In the genomic region with DNA sequence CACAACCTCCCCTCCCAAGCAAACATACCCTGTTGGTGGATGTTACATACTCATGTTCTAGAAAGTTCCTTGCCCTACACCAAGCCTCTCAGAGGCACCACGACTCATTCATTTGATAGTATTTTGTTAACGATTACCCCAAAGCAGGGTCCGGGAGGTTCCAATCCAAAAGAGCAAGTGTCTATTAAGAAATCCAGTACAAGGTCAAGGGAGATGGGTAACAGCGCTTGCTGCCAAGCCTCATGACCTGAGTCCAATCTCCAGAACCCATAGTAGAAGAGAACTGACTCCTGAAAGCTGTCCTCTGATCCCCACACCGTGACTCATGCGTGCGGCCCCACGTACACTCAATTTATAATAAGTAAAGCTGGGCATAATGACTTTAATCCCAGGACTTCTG, we compare ENCODE assay signal across 24 mouse cellular contexts. TPM values are rescaled to one million over a fixed set of nuclear protein-coding genes. Genes with fewer than 3 reads are reported as not detected.
DNase-seq lines count a peak whose midpoint lies in the region; ATAC-seq and TF ChIP-seq lines count a peak whose summit lies in the region.
"Had no signal": no experiment of that assay in that cellular context is flagged by ENCODE, and none has a peak within 500 bp of the region (broad histone marks: within the 10 kb centered on the region; RNA-seq: fewer than 3 reads in every experiment).

No protein-coding gene starts in this region.

- peaks cover 35% of the 10 kb centered on the region for H3K4me1 ChIP-seq in liver, postnatal 0 days (ENCODE audit: insufficient read depth)

- no peaks in the 10 kb centered on the region for H3K27me3 ChIP-seq in liver, postnatal 0 days (ENCODE audit: insufficient read depth, low read length)
- H3K27me3 ChIP-seq: hindbrain, embryonic 13.5 days; liver, embryonic 12.5 days; megakaryocyte, embryonic 14.5 days had no signal

- no peak overlapping the region for H3K4me3 ChIP-seq in liver, postnatal 0 days (ENCODE audit: low read depth, low read length)
- H3K4me3 ChIP-seq: erythroblast, embryonic 14.5 days; hindbrain, embryonic 13.5 days; liver, embryonic 12.5 days; megakaryocyte, embryonic 14.5 days had no signal

- peak overlapping the region; percentile 82; the same call in 1 of the 2 replicates for H3K4me2 ChIP-seq in liver, postnatal 0 days (ENCODE audit: low read depth, low read length)
- H3K4me2 ChIP-seq: liver, embryonic 12.5 days had no signal

- no peak for TF ChIP-seq EP300 in liver, postnatal 0 days (IDR thresholded peaks at IDR 0.05; ENCODE audit: low read depth)

- H3K27ac ChIP-seq in liver, postnatal 0 days (ENCODE audit: low read depth): no peak overlapping the region
- H3K27ac ChIP-seq: hindbrain, embryonic 13.5 days; liver, embryonic 12.5 days had no signal

- no peak for ATAC-seq in liver, postnatal 0 days
- ATAC-seq: CD4-positive, CD25-positive, alpha-beta regulatory T cell, adult 4 months; forebrain, postnatal 0 days; intestine, embryonic 16.5 days; liver, embryonic 12.5 days; lung, postnatal 0 days had no signal

- no peak overlapping the region for H3K9ac ChIP-seq in liver, postnatal 0 days (replicated peaks)
- H3K9ac ChIP-seq: forebrain, postnatal 0 days; hindbrain, embryonic 13.5 days; liver, embryonic 12.5 days had no signal

- peaks cover 7% of the 10 kb centered on the region; the same call in 1 of the 2 replicates for H3K36me3 ChIP-seq in liver, postnatal 0 days (replicated peaks; ENCODE audit: insufficient read depth, low read length)

- no peak for TF ChIP-seq CTCF in liver, postnatal 0 days (IDR thresholded peaks at IDR 0.05; ENCODE audit: low read depth)

- WGBS in liver, postnatal 0 days (ENCODE audit: insufficient replicate concordance): 84% methylated on average over 8 of the region's 8 CpGs

- peak; percentile 87 for DNase-seq in heart, adult 11 months
- no peak for DNase-seq in heart, postnatal 4 days
- peak; percentile 66 for DNase-seq in kidney, adult 18-20 months
- DNase-seq in kidney, postnatal 4 days: no peak
- DNase-seq in liver, postnatal 0 days: no peak
- no peak for DNase-seq in liver
- no peak for DNase-seq in B cell, adult 2 months
- DNase-seq: cerebellum, adult 2 months; cerebellum, postnatal 14 days; forebrain, postnatal 0 days; gastrocnemius, postnatal 14 days; heart, postnatal 36 days; lung, adult 18-20 months; lung, postnatal 4 days; midbrain, embryonic 14.5 days; right cerebral cortex, postnatal 14 days; thymus, postnatal 4 days had no signal

- H3K9me3 ChIP-seq in liver, postnatal 0 days (ENCODE audit: low read length): no peaks in the 10 kb centered on the region
- H3K9me3 ChIP-seq: hindbrain, embryonic 13.5 days; liver, embryonic 12.5 days; megakaryocyte, embryonic 14.5 days had no signal

RNA-seq across cellular contexts. Expression of gene Insr, which starts 3.4 kb away (rescaled TPM):
- 100 to 1,000 TPM; 118 to 122 TPM for total RNA-seq in heart, postnatal 4 days (2021)
- 28.9 and 31.3 TPM in 2 replicates for polyA plus RNA-seq in liver, postnatal 0 days (2015; fragmentation: Nextera tagmentation; extraction: Ambion mirVana)

Comparison
In these comparisons a context has a peak if more than half of its experiments do, and no peak if none do; other contexts are left out.
1. DNase-seq: peak in heart, adult 11 months (single experiment) and kidney, adult 18-20 months (single experiment); none in heart, postnatal 4 days (single experiment), kidney, postnatal 4 days (0 of 2), liver, postnatal 0 days (single experiment), liver (single experiment) and B cell, adult 2 months (0 of 2).